Mouse (Mus musculus): ENCODE data around the gene Ncf4.

DNA sequence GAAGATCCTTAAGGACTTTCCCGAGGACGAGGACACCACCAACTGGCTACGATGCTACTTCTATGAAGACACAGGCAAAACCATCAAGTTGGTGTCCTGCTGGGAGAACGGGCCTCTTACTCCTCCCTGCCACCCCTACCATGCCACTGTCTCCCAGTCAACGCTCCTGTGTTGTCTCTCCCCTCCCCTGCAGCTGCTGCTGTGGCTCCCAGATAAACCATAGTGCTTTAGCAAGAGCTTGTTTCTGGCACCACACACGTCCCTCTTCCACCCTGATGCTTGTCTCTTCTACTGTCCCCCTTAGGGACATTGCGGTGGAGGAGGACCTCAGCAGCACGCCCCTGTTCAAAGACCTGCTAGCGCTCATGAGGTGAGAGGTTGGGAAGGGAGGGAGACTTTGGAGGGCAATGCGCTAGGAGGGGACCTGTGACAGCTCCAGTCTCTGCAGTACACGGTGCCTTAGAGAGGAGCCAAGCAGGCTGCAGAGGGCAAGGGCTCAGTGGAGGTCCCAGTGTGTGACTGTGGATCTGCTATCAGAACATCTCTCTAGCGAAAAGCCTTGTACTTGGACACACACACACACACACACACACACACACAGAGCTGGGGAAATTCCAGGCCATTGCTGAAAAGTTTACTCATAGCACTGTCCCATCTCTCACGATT, 16.2 kb downstream of the Ncf4 start:
- no peak for TF ChIP-seq EP300 (IDR thresholded peaks at IDR 0.05)
- no peak for TF ChIP-seq CTCF (IDR thresholded peaks at IDR 0.05)
